Mouse (Mus musculus) embryo, embryonic 11 days (tissue): ENCODE measurements around the gene Tm7sf3.

Experiments used
- DNase-seq: peaks from one replicate; pipeline ENCODE4 v3.0.0-alpha.2; 2015

Tm7sf3 gene

DNA sequence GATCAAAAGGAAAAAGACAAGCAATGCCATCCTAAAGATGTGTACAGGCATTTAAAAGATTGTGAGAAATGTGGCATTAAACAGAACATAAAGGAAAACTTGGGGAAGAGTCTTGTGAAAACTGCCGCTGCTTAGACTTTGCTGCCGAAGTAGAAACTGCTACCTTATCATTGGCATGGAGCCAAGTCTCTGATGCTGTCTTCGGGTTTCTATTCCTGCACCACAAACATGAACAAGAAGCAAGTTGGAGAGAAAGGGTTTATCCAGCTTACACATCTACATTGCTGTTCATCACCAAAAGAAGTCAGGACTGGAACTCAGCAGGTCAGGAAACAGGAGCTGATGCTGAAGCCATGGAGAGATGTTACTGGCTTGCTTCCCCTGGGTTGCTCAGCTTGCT, 10.6 kb upstream of the Tm7sf3 start:
- DNase-seq, result no peak

DNA sequence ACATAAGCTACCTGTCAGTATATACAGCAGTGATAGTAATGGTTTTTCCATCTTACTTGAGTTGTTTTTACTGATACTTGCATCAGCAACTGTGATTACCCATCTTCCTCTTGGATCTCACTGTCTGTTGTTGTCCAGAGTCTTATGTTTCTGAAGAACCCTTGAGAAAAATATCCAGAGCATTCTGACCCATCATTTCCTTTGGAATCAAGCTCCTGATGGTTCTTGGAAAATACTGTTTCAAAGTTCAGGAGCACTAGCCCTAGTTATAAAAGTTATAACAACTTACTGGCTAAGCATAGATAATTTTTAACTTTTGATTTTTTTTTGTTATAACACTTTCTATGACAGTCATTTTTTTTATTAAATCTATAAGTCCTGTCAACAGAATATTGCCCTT, 8.8 kb upstream of the Tm7sf3 start:
- no peak for DNase-seq

DNA sequence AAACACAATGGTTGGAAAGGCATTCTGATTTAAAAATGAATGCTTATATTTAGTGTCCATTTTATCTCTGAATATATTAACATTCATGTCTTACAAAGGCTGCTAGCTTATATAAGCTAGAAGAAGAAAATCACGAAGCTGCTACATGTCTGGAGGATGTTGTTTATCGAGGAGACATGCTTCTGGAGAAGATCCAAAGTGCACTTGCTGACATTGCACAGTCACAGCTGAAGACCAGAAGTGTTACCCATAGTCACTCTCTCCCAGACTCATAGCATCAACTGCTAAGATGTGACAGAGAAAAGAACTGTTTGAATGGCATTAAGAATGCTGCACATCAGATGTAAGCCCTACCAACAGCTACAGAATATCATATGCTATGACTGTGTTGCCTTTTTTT, 7.4 kb upstream of the Tm7sf3 start:
- no peak for DNase-seq

DNA sequence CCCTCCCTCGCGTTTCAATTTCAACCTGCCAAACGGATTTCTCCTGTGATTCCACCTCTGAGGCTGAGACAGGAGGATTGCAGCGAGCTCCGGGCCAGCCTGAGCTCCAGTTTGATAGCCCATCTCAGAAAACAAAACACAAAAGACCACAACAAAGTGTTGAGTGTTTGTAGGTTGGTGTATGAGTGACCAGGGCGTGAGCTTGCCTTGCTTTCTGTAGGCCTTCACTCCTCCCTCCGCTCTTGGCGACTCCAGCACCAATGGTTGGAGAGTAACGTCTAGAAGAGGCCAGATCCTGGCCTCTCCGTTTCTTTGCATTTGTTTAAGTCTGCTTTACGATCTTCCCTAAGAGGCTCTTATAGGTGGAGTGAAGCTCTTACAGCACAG, 553 bp upstream of the Tm7sf3 start:
- DNase-seq, result peak; percentile 25

DNA sequence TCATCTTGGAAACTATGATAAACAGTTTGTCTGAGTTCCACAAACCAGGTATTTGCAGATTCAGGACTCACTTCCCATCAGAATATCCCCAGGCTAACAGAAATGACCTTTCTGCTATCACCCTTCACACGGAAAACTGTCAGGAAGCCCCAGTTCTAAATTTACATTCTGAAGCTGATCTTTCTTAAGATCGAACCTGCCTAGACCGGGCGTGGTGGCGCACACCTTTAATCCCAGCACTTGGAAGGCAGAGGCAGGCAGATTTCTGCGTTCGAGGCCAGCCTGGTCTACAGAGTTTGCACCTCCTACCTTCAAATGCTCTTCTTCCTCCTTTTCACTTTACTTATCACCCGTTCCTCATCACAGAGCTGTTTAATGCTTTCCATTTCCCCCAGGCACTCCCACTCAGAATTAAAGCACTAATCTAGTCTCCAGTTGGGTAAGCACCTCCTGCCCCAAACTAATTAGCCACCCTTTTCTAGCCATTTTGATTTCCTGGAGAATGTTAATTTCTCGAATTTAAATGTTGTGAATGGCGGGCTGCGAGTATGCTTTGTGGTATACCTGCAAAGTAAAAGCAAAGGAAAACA, 908 bp downstream of the Tm7sf3 start:
- no peak for DNase-seq

DNA sequence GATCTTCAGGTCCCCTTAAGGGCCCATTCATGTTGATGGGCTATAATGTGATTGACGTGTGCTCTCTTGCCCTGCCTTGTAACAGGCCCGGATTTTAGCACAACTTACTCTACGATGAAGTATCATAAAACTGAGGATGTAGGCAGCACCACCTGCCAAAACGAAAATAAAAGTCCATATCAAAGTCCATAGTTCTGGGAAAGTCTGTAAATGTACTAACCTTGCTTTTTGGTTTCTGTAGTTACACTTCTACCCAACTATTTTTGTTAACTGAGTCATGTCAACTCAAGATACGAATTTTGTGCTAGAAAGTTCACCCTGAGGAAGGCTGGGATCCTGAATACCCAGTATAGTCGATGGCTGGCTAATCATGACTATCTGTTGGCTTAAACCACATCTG, 1.6 kb downstream of the Tm7sf3 start:
- DNase-seq, result no peak

DNA sequence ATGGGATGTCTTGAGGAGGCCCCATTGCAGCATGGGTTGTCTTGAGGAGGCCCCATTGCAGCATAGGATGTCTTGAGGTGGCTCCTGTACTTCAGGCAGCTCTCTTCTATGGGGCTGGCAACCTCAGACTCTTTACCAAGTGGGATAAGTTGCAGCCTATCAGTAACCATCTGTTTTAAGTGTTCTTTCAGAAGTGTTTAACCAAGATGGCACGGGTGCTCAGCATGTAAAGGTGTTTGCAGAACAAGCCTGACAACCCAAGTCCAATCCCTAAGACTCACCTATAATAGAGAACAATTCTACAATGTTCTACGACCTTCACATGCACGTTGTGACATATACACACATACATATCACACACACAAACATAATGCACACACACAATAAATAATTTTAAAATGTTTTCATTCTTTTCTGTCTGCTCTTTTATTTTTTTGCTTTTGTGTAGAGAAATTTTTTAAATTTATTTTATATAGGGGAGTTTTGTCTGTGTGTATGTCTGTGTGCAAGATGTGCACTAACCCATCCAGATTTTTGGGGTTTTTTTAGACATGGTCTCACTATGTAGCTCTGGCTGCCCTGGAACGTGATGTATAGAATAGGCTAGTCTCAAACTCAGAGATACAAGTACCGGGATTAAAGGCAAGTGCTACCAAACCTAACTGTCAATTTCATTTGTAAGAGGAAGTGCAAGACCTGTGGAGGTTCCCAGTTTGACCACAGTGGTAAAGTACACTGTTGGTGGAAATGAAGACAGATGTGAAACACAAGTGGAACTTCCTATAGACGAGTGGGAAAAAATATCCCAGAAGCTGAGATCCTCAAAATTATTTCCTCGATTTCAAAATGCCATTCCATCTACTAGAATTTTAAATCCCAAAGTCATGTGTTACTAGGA, 2.3 kb downstream of the Tm7sf3 start:
- DNase-seq, result no peak

DNA sequence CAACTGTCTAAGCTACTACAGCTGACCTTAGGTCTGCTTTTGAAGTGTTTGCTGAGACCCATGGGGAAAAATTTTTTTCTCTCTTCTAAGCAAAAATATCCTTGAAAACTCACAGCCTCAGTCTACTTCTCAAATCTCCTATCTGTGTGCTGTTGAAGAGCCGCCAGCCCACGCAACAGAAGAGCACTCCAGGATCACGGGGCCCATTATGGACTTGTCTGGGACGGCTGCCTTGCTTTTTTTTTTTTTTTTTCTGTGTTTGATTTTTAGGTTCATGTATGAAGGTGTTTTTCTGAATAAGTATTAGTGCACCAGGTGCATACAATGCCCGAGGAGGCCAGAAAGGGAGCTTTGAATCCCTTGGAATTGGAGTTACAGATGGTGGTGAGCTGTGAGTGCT, 6.1 kb downstream of the Tm7sf3 start:
- no peak for DNase-seq

DNA sequence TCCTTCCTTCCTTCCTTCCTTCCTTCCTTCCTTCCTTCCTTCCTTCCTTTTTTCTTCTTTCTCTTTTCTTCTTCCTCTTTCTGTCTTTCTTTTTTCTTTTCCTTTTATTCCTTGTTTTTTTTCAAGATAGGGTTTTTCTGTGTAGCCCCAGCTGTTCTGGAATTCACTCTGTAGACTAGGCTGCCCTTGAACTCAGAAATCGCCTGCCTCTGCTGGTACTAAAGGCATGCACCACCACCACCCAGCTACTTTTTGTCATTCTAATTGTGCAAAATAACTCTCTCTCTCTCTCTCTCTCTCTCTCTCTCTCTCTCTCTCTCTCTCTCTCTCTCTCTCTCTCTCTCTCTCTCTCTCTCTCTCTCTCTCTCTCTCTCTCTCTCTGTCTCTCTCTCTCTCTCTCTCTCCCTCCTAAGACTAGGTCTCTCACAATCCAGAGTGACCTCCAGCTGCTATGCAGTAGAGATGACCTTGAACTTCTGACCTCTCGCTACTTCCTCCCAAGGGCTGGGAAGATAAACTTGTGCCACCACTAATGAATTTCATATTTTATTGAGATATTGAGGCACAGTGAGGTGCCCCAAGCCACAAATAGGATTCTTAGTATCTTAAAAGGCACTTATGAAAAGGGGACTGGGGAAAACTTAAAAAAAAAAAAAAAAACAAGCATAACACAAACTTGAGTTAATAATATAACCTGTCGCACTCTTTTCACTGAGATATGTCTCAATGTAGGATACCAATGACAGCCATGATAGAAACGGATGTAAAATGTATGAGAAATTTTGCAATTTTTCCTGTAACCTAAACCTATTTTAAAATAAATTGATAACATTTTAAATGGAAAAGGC, 7.6 kb downstream of the Tm7sf3 start:
- DNase-seq, result peak; percentile 29

DNA sequence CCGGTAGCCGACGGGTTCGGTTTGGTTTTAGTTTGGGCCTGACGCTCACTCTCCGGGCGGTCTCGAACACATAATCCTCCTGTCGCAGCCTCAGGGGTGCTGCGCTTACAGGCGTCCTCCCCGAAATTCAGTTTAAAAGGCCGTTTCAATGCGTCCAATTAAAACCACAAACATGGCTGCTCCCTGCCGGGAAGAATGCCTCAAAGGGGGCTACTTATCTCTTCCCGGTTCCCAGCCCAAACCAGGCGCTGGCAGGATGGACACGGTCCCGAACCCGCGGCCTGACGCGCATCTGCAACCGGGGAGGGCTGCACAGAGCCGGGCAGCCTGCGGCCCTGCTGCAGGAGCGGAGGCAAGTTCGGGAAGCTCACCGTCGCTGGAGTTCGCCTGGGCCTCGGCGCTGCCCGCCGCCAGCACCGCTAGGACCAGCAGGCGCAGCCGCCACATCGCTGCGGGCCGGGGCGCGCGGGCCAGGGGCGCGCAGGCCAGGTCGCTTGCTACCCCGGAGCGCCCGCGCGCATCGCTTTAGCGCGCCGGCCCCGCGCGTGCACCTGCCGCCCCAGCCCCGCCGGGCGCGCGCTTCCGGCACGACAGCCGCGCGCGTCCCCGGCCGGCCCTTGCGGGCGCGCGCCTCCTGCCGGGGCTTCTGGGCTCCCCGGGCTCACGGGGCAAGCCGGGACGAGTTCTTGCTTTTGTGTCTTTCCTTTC, 8.5 kb downstream of the Tm7sf3 start:
- DNase-seq, result peak; percentile 97

DNA sequence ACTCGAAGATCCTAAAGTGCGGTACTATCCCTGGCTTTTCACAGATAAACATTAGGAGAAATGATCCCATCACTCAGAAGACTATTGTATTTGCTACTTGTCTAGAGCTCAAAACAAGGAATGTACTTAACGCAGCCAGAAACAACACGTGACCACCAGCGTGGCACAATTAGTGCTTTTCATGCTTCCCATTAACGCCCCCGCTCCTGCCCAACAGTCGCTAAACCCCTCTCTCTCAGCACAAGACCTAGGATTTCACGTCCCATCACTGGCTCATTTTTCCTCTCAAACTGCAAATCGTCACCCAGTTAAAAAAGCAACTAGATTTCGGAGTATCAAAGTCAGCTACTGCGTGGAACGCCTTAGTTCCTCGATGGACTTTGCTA, 9.0 kb downstream of the Tm7sf3 start:
- DNase-seq, result peak; percentile 39

DNA sequence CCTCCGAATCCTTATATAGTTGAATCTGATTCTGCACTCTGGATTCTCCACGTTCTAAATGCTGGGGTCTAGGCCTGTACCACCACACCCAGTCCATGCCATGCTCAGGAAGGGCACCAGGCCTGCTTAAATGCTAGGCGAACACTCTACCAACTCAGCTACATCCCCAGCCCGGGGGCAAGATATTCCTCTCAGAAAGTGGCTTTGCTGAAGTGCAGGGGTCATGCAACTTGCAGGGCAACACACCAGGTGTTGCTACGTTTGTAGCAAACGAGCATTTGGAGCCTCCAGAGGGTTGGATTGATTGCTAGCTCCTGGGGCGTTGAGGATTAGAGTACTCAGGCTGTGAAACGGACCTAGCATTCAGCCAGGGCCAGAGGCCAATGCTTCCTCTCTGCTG, 9.5 kb downstream of the Tm7sf3 start:
- peak; percentile 40 for DNase-seq

DNA sequence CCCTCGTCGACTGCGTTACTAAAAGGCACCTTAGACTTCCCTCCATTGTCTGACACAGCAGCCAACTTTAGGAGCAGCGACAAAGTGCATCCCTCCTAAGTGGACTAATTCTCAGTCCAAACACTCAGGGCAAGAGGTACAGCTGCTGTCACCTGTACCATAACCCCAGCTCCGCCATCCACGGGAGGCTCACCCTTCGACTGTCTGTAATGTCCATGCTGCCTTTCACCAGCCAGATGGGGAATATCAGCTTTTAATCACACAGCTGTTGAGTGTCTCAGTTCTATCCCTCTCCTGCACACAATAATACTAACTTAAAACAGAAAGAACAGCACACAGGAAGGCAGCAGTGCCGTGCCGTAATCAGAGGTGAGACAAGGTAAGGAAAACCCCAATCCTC, 10.2 kb downstream of the Tm7sf3 start:
- DNase-seq, result no peak

DNA sequence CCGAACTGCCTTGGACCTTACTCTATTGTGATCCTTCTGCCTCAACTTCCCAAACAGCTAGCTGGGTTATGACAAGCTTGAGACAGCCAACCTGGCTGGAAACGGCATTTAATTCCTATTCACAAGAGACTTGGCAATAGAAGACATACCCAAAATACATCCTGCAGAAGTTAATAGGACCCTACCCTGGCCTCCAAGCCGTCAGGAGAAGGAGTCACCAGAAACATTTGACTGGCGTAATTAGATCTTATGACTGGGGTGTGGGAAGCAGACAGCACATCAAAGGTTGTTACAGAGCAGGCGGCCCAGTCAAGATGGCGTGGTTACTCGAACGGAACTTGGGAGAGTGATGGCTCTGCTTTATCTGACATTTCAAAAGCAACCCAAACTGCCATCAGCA, 10.8 kb downstream of the Tm7sf3 start:
- no peak for DNase-seq

DNA sequence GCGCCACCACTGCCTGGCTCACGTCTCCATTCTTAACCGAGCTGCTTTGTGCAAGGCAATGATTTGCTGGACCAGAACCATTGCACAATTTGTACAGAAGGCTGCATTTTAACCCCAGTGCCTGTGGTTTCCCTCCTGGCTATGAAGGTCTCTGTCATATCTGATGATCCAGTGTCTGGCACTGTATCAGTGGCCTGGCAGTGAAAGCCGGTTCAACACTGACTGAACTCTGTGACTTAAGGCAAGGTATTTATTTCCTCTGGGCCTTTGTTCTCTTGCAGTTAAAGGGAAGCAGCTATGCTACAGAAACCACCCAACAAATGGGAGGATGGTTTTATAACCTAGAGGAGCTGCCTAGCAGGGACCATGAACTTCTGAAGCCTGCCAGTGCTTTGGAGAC, 11.7 kb downstream of the Tm7sf3 start:
- DNase-seq, result no peak

DNA sequence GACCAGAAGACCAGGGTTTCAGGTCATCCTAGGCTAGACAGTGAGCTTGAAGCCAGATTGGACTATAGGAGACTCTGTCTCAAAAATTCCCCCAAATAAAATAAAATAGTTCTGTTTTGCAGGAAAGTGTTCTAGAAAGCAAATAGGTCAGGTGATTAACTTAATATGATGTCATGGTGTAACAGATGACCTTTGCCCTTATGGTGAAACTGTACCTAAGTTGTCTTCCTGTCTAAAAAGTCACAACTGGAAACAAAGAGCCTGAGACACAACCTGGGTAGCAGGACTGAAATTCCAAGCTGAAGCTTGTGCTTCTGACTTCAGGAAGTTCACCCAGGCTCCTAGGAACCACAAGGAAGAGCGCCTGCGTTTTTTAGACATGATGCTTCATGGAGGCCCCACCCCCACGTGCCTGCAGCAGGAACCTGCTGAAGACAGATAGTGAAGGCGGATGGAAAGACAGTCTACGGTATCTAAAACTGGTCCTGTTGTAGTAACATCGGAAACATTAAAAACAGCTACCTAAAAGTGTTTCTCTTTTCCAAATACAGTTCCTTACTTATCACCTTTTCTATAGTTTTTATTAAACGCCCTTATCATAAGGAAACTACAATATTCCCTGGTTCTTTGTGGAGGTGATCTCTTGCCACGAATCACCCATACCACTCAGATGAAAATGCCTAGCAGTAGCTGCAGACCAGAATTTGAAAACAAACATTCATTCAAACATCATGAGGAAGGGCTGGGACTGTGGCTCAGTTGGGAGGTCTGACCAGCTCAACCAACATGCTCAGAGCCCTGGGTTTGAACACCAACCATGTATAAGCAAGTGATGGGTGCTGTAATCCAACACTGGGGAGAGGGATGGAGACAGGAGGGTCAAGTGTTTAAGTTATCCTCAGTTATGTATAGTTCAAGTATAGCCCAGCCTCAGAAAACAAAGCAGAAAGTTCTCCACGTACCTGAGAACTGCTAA, 12.6 kb downstream of the Tm7sf3 start:
- DNase-seq, result no peak

DNA sequence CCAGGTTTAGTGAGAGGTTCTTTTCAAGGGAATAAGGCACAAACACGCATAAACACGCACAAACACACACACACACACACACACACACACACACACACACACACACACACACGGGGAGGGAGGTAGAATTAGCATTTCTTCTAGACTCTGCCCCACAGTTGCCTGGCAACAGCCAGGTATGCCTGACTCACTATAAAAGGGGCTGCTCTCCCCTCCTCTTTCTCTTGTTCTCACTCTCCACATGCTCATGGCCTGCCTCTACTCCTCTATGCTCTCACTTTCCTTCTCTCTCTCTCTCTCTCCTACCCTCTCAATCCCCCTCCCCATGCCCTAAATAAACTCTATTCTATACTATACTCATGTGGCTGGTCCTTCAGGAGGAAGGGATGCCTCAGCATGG, 14.5 kb downstream of the Tm7sf3 start:
- DNase-seq, result no peak

DNA sequence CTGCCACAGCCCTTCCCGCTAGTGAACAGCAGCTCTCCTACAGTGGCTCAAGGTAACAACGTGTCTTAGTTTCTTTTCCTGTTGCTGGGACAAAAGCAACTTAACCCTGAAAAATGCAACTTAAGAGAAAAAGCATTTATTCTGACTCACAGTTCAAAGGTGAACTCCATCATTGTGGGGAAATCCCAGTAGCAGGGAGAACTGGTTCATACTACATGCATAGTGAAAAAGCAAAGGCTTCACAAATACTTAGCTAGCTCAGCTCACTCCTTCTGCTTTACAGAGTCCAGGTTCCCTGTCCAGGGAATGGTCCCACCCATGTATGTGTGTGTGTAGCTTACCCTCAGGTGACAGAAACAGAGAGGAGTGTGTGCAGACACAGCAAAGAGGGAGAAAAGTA, 26.0 kb downstream of the Tm7sf3 start:
- DNase-seq, result no peak

DNA sequence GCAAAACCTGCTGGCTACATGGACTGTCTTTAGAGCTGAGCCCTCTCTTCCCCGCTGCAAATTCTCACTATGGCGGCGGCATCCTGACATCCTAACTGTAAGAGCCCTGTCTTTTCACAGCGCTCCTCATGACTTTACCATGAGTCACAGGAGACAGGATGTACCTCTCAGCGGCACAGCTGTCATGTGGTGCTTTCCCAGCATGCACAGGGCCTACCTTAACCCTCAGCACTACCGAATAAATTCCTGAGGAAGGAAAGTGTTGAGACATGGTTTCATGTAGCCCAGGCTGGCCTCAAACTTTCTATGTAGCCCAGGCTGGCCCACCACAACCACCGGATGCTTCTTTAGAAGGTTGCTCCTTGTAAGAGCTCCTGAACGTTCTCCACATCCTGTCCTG, 26.7 kb downstream of the Tm7sf3 start:
- DNase-seq, result no peak

DNA sequence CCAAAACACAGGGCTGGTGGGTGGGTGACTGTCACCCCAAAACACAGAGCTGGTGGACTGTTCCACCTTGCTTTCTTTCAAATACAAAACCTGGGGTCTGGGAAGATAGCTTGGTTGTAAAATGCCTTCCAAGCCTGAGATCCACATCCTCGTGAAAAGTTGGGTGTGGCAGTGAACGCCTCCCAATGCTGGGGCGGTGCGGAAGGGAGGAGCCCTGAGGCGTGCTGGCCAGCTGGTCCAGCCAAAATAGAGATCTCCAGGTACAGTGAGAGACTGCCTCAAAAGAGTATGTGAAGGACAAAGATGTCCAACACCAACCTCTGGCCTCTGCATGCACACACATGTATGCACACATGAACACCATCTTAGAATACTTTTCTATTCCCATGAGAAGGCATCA, 28.1 kb downstream of the Tm7sf3 start:
- DNase-seq, result no peak

DNA sequence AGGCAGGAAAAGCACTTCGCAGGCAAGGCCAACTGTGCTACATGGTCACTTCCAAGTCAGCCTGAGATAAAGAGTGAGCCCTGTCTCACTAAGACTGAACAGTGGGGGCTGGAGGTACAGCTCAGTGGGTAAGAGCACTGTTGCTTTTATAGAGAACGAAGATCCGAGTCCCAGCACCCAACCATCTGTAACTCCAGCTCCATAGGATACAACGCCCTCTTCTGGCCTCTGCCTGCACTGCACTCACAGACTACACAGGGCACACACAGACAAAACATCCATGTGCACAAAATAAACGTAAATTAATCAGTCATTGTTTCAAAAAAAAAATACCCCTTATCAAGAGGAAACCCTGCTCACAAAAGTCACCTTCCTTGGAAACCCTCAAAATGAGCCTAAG, 28.7 kb downstream of the Tm7sf3 start:
- no peak for DNase-seq

DNA sequence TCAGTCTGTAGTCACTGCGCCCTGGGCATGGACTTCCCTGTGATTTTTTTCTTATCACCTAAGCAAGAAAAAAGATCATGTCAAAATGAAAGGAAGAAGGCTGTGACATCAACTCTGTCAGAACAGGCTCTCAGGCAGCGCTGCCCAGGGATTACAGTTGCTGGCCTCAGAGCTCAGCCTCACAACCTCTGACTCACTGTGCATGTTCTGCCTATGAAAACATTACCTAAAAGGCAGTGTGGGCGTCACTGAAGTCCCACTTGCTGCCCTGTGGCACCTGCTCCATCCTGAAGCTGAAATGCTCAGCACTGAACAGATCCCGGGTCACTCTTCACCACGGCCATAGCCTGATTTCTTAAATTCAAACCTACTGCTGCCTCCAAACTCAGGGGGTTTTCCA, 29.9 kb downstream of the Tm7sf3 start:
- DNase-seq, result no peak
